Mouse (Mus musculus) cerebellum, adult 2 months (tissue): ENCODE results near the gene Sh3d19.

Experiments used
- CTCF ChIP-seq: fragments of 200-500 bp; IDR thresholded peaks from 2 replicates; pipeline ENCODE4 v1.5.1; 2011; ENCODE audit warnings: low read depth, mild to moderate bottlenecking, control low read depth, low read length, moderate library complexity, borderline replicate concordance; ENCODE audit not compliant: insufficient read depth
- POLR2A ChIP-seq: fragments of 200-500 bp; IDR thresholded peaks from 2 replicates; pipeline ENCODE4 v1.6.1; 2011; ENCODE audit warnings: low read length, control low read depth, borderline replicate concordance; ENCODE audit not compliant: insufficient read depth

DNA sequence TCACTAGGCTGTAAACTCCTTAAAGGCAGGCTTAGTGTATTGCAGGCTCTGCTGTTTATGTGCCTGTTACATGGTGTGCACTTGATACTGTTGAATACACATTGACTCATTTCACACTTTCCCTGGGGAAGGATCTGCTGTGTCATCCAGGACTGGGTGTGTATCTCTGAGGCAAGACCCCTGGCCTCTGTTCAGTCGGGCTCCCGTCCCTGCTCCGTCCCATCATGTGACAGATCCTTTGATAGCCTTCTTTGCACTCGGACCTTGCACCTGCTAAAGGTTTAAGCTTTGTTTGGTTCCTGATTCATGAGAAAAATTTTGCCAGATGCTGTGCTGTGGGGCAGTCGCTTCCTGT is 20.9 kb downstream of the Sh3d19 start:
- no peak for TF ChIP-seq POLR2A
- no peak for TF ChIP-seq CTCF
